Mouse (Mus musculus): ENCODE data around the gene Tmod3. TPM values are rescaled to one million over a fixed set of nuclear protein-coding genes. Genes with fewer than 3 reads are reported as not detected.
A peak's percentile ranks its signal among the peaks of the same experiment; 100 is the strongest.
"Not testable (repeated sequence)": the region's sequence is repeated elsewhere in the genome, so short reads cannot be mapped to it uniquely, and the experiment has no call there.

Gene Tmod3
- total and polyA plus RNA-seq, 2 experiments from 2014 or later, result 33.5 to 76.5 TPM

DNA sequence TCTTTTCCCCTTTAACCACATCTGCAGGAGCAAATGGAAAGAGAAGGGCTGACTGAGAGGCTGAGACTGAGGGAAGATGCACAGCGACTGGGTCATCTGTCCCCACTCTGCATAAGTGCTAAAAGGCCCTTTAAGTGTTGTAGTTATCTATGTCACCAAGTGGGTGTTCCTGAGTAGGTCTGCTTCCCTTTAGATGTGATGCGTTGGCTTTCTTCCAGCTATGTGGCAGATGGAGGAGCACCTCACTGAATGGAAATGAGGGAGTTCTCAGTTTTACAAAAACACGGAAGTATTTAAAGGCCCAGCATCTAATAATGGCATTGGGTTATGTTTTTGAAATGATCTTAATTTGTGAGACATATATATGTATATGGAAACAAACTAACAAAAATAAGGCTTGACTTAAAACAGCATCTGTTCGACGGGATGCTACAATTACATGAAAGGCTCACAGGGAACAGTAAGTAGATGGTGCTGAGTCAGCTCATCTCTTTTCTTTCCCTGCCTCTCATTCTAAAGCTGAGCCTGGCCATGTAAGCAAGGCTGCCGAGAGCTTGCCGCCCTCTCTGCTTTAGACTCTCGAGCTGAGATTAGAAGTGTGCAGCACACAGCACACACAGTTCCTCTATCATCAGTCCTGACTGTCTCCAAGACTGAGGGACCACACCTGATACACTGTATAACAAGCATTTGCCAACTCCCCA lies 48.1 kb downstream of the Tmod3 start:
- H3K4me2 ChIP-seq (ENCODE audit: low read depth, low read length), result no peak overlapping the region
- H3K9me3 ChIP-seq (ENCODE audit: low read length), result no peaks in the 10 kb centered on the region
- H3K4me1 ChIP-seq (ENCODE audit: insufficient read depth, low read length), result no peaks in the 10 kb centered on the region
- H3K4me3 ChIP-seq (ENCODE audit: low read length), result no peak overlapping the region
- H3K36me3 ChIP-seq (ENCODE audit: insufficient read depth, low read length), result peaks cover 19% of the 10 kb centered on the region; the same call in 1 of the 2 replicates
- no peaks in the 10 kb centered on the region for H3K27me3 ChIP-seq (ENCODE audit: insufficient read depth, low read length)
- H3K9ac ChIP-seq (replicated peaks; ENCODE audit: low read length), result no peak overlapping the region
- peak overlapping the region; percentile 22; the same call in 1 of the 2 replicates for H3K27ac ChIP-seq
- 51% methylated on average over 8 of the region's 8 CpGs for WGBS
- DNase-seq (ENCODE audit: low spot score), result peak; percentile 67
- no peak for ATAC-seq
- TF ChIP-seq CTCF (IDR thresholded peaks at IDR 0.05; ENCODE audit: low read depth), result no peak

DNA sequence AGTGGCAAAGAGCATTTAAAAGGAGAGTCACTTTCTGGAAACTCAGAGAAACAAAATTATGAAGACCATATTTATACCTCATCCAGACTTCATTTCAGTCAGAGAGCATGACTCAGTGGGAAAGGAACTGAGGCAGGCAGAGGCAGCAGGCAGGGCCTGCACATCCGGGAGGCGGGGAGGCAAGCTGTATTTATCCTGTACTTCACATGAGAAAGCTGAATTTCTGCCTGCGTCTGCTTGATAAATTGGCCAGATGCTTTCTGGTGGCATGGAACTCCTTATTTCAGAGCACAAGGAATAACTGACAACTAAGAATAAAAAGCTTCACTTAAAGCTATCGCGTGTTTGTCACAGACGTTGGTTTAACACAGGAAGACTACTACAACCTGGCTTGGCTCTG lies 55.1 kb downstream of the Tmod3 start:
- no peak for TF ChIP-seq CTCF (IDR thresholded peaks at IDR 0.05; ENCODE audit: low read depth)
- H3K36me3 ChIP-seq (ENCODE audit: insufficient read depth, low read length), result peaks cover 27% of the 10 kb centered on the region; the same call in 1 of the 2 replicates
- no peak overlapping the region for H3K4me2 ChIP-seq (ENCODE audit: low read depth, low read length)
- WGBS, result 91% methylated on average over 6 of the region's 6 CpGs
- H3K9me3 ChIP-seq (ENCODE audit: low read length), result no peaks in the 10 kb centered on the region
- DNase-seq (ENCODE audit: low spot score) (no peak), ATAC-seq (no peak)
- H3K27ac ChIP-seq, result no peak overlapping the region
- H3K9ac ChIP-seq (replicated peaks; ENCODE audit: low read length), result no peak overlapping the region
- no peaks in the 10 kb centered on the region for H3K27me3 ChIP-seq (ENCODE audit: insufficient read depth, low read length)
- H3K4me3 ChIP-seq (ENCODE audit: low read length), result no peak overlapping the region
- no peaks in the 10 kb centered on the region for H3K4me1 ChIP-seq (ENCODE audit: insufficient read depth, low read length)

DNA sequence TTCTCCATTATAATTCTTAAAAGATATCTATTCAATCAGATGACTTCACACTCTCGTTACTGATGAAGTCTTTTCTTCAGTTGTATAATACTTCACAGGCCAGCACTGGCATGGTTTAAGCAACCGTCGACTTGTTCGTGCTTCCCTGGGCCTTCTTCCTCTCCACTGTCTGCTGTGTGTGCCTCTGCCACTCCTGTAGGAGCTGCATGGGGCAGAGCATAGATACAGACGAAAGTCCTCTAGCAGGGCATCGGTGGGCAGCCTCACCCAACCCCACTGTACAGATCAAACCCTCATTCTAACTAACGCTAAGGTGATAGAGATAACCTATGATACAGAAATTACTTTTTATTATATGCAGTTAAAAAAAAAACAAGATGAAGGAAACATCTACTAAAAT lies 60.9 kb downstream of the Tmod3 start:
- Histone ChIP-seq H3K4me3 (ENCODE audit: low read length) (no peak overlapping the region), H3K27ac (no peak overlapping the region), H3K27me3 (ENCODE audit: insufficient read depth, low read length) (no peaks in the 10 kb centered on the region), H3K36me3 (ENCODE audit: insufficient read depth, low read length) (peaks cover 20% of the 10 kb centered on the region), H3K4me2 (ENCODE audit: low read depth, low read length) (no peak overlapping the region), H3K9ac (replicated peaks; ENCODE audit: low read length) (no peak overlapping the region), H3K4me1 (ENCODE audit: insufficient read depth, low read length) (no peaks in the 10 kb centered on the region), H3K9me3 (ENCODE audit: low read length) (no peaks in the 10 kb centered on the region)
- no peak for TF ChIP-seq CTCF (IDR thresholded peaks at IDR 0.05; ENCODE audit: low read depth)
- DNase-seq (ENCODE audit: low spot score) (no peak), ATAC-seq (no peak)
- 95% methylated on average over 7 of the region's 7 CpGs for WGBS

DNA sequence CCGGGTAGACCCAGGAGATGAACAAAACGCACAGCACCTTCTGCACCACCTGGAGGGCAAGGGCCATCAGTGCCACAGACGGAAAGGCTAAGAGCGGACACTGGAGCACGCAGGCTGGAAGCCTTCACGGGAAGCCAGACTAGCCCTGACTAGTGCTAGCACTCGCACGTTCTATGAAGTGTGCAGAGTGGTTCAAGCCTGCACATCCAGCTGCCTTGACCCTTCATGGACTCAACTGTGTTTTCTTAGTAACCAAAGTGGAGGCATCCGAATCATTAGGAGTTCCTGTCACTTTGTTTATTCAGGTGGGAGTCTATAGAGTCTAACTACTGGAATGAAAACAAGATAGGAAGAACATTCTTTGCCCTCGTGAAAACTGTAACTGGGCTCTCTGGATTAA lies 63.5 kb downstream of the Tmod3 start:
- Histone ChIP-seq H3K4me1 (ENCODE audit: insufficient read depth, low read length) (no peaks in the 10 kb centered on the region), H3K9me3 (ENCODE audit: low read length) (no peaks in the 10 kb centered on the region), H3K36me3 (ENCODE audit: insufficient read depth, low read length) (peaks cover 14% of the 10 kb centered on the region), H3K9ac (replicated peaks; ENCODE audit: low read length) (no peak overlapping the region), H3K27ac (no peak overlapping the region), H3K27me3 (ENCODE audit: insufficient read depth, low read length) (no peaks in the 10 kb centered on the region), H3K4me3 (ENCODE audit: low read length) (no peak overlapping the region), H3K4me2 (ENCODE audit: low read depth, low read length) (no peak overlapping the region)
- no peak for TF ChIP-seq CTCF (IDR thresholded peaks at IDR 0.05; ENCODE audit: low read depth)
- WGBS, result 85% methylated on average over 10 of the region's 10 CpGs
- ATAC-seq (no peak), DNase-seq (ENCODE audit: low spot score) (no peak)

DNA sequence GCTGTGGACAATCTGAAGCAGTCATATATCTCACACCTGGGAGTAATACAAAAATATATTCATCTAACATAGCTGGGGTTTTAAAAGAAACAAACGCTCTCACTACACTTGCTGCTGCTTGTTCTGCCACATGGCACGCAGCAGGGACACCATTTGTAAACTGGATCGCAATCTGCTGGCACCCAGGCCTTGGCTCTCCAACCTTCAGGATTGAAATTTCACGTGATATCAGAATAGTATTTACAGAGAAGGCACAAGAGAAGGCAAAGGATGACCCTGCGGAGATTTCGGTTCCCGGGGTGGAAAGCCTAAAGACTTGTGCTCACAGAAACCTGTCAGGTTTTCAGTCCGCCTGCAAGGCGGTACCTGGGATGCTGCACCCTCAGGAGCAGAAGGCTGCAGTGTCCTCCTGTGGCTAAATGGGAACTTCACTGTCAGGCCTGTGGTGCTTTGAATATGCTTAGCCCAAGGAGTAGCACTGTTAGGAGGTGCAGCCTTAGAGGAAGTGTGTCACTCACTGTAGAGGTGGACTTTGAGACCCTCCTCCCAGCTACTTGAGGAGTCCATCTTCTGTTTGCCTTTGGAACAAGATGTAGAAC lies 65.0 kb downstream of the Tmod3 start:
- Histone ChIP-seq H3K27me3 (ENCODE audit: insufficient read depth, low read length) (no peaks in the 10 kb centered on the region), H3K4me1 (ENCODE audit: insufficient read depth, low read length) (no peaks in the 10 kb centered on the region), H3K36me3 (ENCODE audit: insufficient read depth, low read length) (peaks cover 14% of the 10 kb centered on the region), H3K4me2 (ENCODE audit: low read depth, low read length) (no peak overlapping the region), H3K27ac (no peak overlapping the region), H3K9ac (replicated peaks; ENCODE audit: low read length) (no peak overlapping the region), H3K9me3 (ENCODE audit: low read length) (no peaks in the 10 kb centered on the region), H3K4me3 (ENCODE audit: low read length) (no peak overlapping the region)
- DNase-seq (ENCODE audit: low spot score) (no peak), ATAC-seq (no peak)
- TF ChIP-seq CTCF (IDR thresholded peaks at IDR 0.05; ENCODE audit: low read depth), result no peak
- 81% methylated on average over 9 of the region's 9 CpGs for WGBS

DNA sequence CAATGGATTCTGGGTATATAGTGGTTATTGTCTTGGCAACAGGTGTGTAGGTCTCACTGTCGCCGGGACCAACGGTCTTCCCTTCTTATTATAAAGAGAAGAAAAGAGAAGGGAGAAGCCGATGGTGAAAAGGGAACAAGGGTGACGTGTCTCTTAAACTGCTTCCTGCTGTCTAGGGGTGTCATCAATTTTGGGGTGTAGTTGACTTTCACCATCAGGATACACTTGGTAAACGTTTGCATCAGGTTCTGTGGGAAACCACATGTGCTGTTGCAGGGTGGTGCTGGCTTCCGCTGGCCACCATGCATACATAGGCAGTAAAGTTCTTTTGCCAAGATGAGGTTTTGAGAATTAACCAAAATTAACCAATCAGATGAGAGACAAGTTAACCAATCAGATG lies 71.2 kb downstream of the Tmod3 start:
- not testable (repeated sequence) for H3K27ac ChIP-seq; H3K4me1 ChIP-seq (ENCODE audit: insufficient read depth, low read length); H3K36me3 ChIP-seq (ENCODE audit: insufficient read depth, low read length); H3K27me3 ChIP-seq (ENCODE audit: insufficient read depth, low read length); ATAC-seq; H3K4me3 ChIP-seq (ENCODE audit: low read length); H3K9ac ChIP-seq (replicated peaks; ENCODE audit: low read length); H3K9me3 ChIP-seq (ENCODE audit: low read length); H3K4me2 ChIP-seq (ENCODE audit: low read depth, low read length); DNase-seq (ENCODE audit: low spot score)
- 95% methylated on average over 7 of the region's 7 CpGs for WGBS

DNA sequence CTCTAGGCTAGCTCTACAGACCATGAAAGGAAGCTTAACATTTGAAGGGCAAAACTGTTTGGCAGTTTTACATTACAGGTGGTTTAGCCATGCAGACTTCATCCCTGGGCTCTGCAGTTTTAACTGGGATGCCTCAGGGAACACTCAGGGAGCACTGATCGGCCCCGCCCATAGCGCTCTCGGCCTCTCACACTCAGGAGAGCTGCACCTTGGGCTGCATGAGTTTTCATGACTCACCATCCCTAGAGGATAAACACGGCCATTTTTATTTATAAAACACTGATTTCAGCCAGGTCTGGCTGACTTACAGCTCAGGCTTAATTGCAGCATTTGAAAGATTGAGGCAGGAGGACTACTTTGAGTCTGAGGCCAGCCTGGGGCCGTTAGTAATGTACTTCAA lies 74.2 kb downstream of the Tmod3 start:
- WGBS, result 89% methylated on average over 6 of the region's 6 CpGs

More for the DNA sequence above, 74.2 kb downstream of the Tmod3 start:
- TF ChIP-seq CTCF (IDR thresholded peaks at IDR 0.05; ENCODE audit: low read depth), result no peak
- Histone ChIP-seq H3K4me1 (ENCODE audit: insufficient read depth, low read length) (no peaks in the 10 kb centered on the region), H3K9me3 (ENCODE audit: low read length) (no peaks in the 10 kb centered on the region), H3K4me3 (ENCODE audit: low read length) (no peak overlapping the region), H3K9ac (replicated peaks; ENCODE audit: low read length) (no peak overlapping the region), H3K36me3 (ENCODE audit: insufficient read depth, low read length) (no peaks in the 10 kb centered on the region), H3K27me3 (ENCODE audit: insufficient read depth, low read length) (no peaks in the 10 kb centered on the region), H3K4me2 (ENCODE audit: low read depth, low read length) (no peak overlapping the region), H3K27ac (no peak overlapping the region)
- no peak for ATAC-seq
- no peak for DNase-seq (ENCODE audit: low spot score)
